Mouse (Mus musculus) ES-CJ7 (cell line): ENCODE data around the gene Mfsd8.
"Not testable (repeated sequence)": the region's sequence is repeated elsewhere in the genome, so short reads cannot be mapped to it uniquely, and the experiment has no call there.

Source experiments
- DNase-seq: peaks from one replicate; pipeline ENCODE4 v3.0.0; 2011; ENCODE audit warnings: low read depth, low spot score

Mfsd8 gene

DNA sequence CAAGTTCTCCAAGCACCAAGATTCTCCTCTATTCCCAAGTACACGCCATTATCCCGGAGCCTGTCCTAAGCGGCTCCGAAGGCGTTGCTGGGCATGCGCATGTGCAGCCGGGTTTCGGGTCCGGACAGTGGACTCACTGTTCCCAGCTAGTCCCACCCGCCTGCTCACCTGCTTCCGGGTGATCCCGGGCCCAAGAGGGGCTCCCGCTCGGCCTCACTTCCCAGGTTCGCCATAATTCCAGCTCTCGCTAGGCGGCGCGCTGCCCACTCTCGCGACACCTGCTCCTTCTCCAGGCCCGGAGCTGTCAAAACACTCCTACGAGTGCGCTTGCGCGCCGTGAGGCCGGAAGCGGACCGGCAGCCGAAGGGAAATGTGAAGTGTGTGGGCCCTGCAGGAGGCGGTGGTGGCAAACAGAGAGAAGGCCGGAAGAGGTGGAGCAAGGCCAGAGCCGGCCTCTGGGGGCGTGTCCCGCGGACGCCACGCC, at the start of gene Mfsd8:
Gene Mfsd8 (minus strand): TSS at position 414 of the 484 bp plus-strand sequence.
- peak; percentile 98 for DNase-seq

GRCm38 (mm10) chr3:40894336-40894735, 47.6 kb upstream of the Mfsd8 start:
- DNase-seq: peak; percentile 8

DNA sequence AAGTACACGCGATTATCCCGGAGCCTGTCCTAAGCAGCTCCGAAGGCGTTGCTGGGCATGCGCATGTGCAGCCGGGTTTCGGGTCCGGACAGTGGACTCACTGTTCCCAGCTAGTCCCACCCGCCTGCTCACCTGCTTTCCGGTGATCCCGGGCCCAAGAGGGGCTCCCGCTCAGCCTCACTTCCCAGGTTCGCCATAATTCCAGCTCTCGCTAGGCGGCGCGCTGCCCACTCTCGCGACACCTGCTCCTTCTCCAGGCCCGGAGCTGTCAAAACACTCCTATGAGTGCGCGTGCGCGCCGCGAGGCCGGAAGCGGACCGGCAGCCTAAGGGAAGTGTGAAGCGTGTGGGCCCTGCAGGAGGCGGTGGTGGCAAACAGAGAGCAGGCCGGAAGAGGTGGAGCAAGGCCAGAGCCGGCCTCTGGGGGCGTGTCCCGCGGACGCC, 47.2 kb upstream of the Mfsd8 start:
- peak; percentile 99 for DNase-seq

- not testable (repeated sequence) for DNase-seq
These were observed 6.5 kb upstream of the Mfsd8 start for GRCm38 (mm10) chr3:40853123-40853738.

DNA sequence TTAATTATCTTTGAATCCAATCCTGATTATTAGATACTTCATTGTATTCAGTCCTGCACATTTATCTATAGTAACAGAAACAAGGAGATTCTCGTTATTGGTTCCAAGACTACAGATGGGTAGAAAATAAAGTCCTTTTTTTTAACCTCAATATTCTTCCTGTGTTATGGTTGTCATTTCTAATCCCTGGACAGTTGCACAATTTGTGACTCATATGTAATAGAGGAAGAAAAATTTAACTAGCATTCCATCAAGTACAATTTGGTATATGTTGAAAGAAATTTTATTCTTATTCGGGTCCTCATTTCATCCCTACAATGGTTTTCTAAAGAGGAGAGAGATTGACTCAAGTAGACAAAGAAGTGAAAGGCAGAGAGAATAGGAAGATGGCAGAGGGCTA, 1.2 kb upstream of the Mfsd8 start:
- not testable (repeated sequence) for DNase-seq

DNA sequence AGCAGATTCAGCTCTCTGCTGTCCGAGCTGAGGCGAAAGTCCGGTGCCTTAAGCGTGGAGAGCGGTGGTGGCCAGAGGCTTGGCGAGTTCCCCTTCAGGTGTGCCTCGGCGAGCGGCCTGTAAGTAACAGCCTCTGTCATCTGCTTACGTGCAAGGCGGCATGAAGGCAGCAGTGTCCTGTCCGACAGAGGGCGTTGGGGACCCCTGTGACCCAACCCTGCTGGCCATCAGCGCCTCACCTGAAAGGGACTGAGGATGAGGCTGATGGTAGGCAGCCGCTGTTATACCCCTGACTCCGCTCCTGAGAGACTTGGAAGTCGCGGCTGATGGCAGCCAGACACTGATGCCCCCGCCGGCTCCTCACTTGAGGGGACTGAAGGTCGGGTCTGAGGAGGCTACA, 332 bp upstream of the Mfsd8 start:
- DNase-seq: peak; percentile 41

GRCm38 (mm10) chr3:40846957-40847017, 101 bp upstream of the Mfsd8 start, which contains the start of gene Abhd18:
Gene Abhd18 (plus strand): TSS chr3:40846970.
- DNase-seq: not testable (repeated sequence)

- not testable (repeated sequence) for DNase-seq
These were observed 1.2 kb downstream of the Mfsd8 start for GRCm38 (mm10) chr3:40845521-40845920.

DNA sequence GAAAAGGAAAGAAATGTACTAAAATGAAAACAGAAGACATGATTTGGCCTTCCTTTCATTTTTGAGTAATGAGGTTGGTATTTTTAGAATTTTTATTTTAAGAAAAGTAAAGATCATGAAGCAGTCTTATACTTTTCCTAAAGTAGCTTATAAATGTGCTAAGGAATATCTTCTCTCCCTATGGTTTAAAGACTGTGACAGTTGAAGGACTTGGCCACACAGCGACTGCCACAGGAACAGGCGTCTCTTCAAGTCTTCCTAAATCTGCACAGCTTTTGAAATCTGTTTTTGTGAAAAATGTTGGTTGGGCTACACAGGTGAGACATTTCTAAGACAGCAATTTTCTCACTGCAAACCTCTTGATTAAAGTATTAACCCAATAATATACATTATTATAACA, 33.4 kb downstream of the Mfsd8 start:
- no peak for DNase-seq

DNA sequence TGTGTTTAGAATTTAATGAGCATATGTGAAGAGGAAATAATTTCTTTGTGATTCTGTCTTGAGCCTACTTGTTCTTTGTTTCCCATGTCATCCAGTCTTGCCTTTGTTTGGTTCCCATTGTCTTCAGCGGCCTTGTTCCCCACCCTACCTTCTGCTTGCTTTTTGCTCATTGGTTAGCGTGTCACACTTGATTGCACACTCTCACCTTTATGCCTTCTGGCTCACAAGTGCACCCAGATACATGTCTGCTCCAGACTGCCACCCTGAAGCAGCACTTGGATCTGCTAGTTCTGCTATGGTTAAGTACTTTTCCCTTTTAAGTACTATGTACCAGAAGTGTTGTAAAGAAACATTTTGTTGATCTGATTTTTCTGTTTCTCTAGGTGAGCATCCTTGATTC, 36.8 kb downstream of the Mfsd8 start:
- no peak for DNase-seq

DNA sequence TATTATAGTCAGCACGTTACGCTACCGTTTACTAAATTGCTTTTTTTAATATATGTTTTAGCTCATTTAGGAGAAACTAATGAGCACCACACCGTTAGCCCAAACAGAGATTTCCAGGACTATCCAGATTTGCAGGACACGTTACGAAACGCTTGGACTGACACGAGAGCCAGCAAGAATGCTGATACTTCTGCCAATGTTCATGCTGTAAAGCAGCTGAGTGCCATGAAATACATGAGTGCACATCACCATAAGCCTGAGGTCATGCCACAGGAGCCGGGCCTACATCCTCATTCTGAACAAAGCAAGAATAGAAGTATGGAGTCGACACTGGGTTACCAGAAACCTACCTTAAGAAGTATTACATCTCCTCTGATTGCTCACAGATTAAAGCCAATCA, 38.0 kb downstream of the Mfsd8 start:
- no peak for DNase-seq

GRCm38 (mm10) chr3:40806871-40807270, 39.8 kb downstream of the Mfsd8 start:
- DNase-seq: no peak

- peak; percentile 48 for DNase-seq
These were observed 46.3 kb downstream of the Mfsd8 start for GRCm38 (mm10) chr3:40800373-40800823.

- DNase-seq: peak; percentile 96
These were observed 46.9 kb downstream of the Mfsd8 start, which contains the start of gene Plk4 for GRCm38 (mm10) chr3:40799530-40800372. Gene Plk4 (plus strand): TSS chr3:40800019.

DNA sequence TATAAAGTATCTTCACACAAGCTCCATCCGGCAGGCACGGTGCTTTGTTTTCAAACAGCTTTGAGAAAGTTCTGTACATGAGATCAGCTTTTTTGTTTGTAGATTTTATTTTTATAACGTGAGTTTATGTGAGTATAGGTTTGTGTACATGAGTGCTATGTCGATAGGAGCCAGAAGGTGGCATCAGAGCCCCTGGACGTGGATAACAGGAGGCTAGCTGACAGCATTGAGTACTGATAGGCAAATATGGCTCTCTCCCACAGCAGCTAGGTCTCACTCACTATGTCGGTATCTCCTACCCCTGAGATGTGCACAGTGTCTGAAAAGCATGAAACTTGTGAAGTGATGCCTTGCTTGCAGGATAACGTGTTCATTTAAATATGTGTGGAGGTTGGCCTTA, 48.2 kb downstream of the Mfsd8 start:
- peak; percentile 81 for DNase-seq

- DNase-seq: no peak
These were observed 48.6 kb downstream of the Mfsd8 start for GRCm38 (mm10) chr3:40798054-40798453.

GRCm38 (mm10) chr3:40793783-40794182, 52.9 kb downstream of the Mfsd8 start:
- DNase-seq: no peak
